Comparison of ENCODE assay signal across 18 mouse cellular contexts in the genomic region with DNA sequence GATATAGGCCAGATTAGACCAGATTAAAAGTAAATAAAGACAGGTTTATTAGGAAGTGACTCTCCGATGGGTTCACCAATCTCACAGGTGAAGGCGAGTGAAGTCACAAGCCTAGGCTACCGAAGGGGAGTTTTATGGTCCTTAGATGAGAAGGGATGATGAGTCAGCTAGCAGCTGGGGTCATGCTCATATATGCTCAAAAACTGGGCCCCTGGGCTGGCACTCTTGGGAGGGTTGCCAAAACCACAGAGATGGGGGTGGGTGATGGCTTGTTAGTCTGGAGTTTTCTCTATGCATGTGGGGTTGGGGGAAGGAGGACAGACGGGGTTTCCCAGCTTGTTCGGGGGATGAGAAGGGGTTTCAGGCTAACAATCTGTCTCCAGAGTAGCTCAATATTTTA. TPM values are rescaled to one million over a fixed set of nuclear protein-coding genes. Genes with fewer than 3 reads are reported as not detected.
A peak's percentile ranks its signal among the peaks of the same experiment; 100 is the strongest.
DNase-seq lines count a peak whose midpoint lies in the region; TF ChIP-seq lines count a peak whose summit lies in the region.
"Had no signal": no experiment of that assay in that cellular context is flagged by ENCODE, and none has a peak within 500 bp of the region (broad histone marks: within the 10 kb centered on the region; RNA-seq: fewer than 3 reads in every experiment).

No protein-coding gene starts in this region.

- H3K27me3 ChIP-seq in thymus, adult 2 months (ENCODE audit: control insufficient read depth, insufficient read depth, low read length) = no peaks in the 10 kb centered on the region
- H3K27me3 ChIP-seq: forebrain, embryonic 13.5 days; heart, embryonic 12.5 days; hindbrain, embryonic 15.5 days had no signal

- no peak for TF ChIP-seq CTCF in thymus, adult 2 months (IDR thresholded peaks at IDR 0.05; ENCODE audit: borderline replicate concordance, control insufficient read depth, extremely low read depth, insufficient read depth, low read length, poor library complexity)

- no peak overlapping the region for H3K27ac ChIP-seq in thymus, adult 2 months (ENCODE audit: control insufficient read depth, insufficient read depth, low read length)
- H3K27ac ChIP-seq: embryonic facial prominence, embryonic 10.5 days; forebrain, embryonic 13.5 days; heart, adult 2 months; hindbrain, embryonic 15.5 days had no signal

- 24% methylated on average over 5 of the region's 5 CpGs for WGBS in thymus, adult 2 months

- intact Hi-C loops in heart, postnatal 14 days (cut with DNase I) = no loop called here

- H3K36me3 ChIP-seq in thymus, adult 2 months (ENCODE audit: control insufficient read depth, insufficient read depth, low read length) = no peaks in the 10 kb centered on the region
- H3K36me3 ChIP-seq: embryonic facial prominence, embryonic 10.5 days; heart, embryonic 12.5 days; hindbrain, embryonic 15.5 days had no signal

- H3K4me1 ChIP-seq in thymus, adult 2 months (replicated peaks; ENCODE audit: control insufficient read depth, insufficient read depth, low read length) = peaks cover 6% of the 10 kb centered on the region
- H3K4me1 ChIP-seq: embryonic facial prominence, embryonic 10.5 days; hindbrain, embryonic 15.5 days had no signal

- peak; percentile 7 for DNase-seq in thymus, postnatal 25 days
- no peak for DNase-seq in thymus, adult 2 months
- DNase-seq in CD4-positive, CD25-positive, alpha-beta regulatory T cell, adult 2 months (ENCODE audit: low read depth, low spot score) = peak; percentile 24
- peak; percentile 39 for DNase-seq in NIH3T3 (ENCODE audit: low read depth)
- DNase-seq in heart, postnatal 14 days = no peak
- DNase-seq in cerebellum, adult 9-11 months = no peak
- no peak for DNase-seq in layer of hippocampus, postnatal 36 days
- DNase-seq: adrenal gland, postnatal 10 days; cerebellum, adult 11-12 months; cerebellum, adult 9-10 months; forebrain, postnatal 0 days; gastrocnemius, postnatal 14 days; heart, adult 2 months; heart, postnatal 36 days had no signal

- no peak for TF ChIP-seq POLR2A in thymus, adult 2 months (IDR thresholded peaks at IDR 0.05; ENCODE audit: control insufficient read depth, extremely low read depth, insufficient read depth, low read length, poor library complexity)

- no peak overlapping the region for H3K4me3 ChIP-seq in thymus, adult 2 months (ENCODE audit: control insufficient read depth, insufficient read depth, low read length)
- H3K4me3 ChIP-seq: embryonic facial prominence, embryonic 10.5 days; forebrain, embryonic 13.5 days; heart, adult 2 months; heart, embryonic 12.5 days; hindbrain, embryonic 15.5 days had no signal

RNA-seq across cellular contexts. Expression of gene Akr1b3, which starts 44.8 kb away (rescaled TPM):
- 228 and 281 TPM in 2 replicates for polyA plus RNA-seq in thymus, adult 2 months (2012; rRNA removed)
- total RNA-seq in heart, postnatal 14 days (2021) = 100 to 1,000 TPM; 221 to 256 TPM
- 10 to 100 TPM; 34.6 to 45.8 TPM for total RNA-seq in layer of hippocampus, postnatal 36 days (2021)

Comparison
In these comparisons a context has a peak if more than half of its experiments do, and no peak if none do; other contexts are left out.
1. DNase-seq: peak in thymus, postnatal 25 days (single experiment), CD4-positive, CD25-positive, alpha-beta regulatory T cell, adult 2 months (single experiment) and NIH3T3 (single experiment); none in thymus, adult 2 months (single experiment), heart, postnatal 14 days (0 of 2), cerebellum, adult 9-11 months (single experiment) and layer of hippocampus, postnatal 36 days (0 of 2).
2. RNA of gene Akr1b3, which starts 44.8 kb away (total RNA-seq): 221 to 256 TPM in heart, postnatal 14 days; 34.6 to 45.8 TPM in layer of hippocampus, postnatal 36 days; every median in the first group is over 4 times any median in the second.